Mouse (Mus musculus): ENCODE measurements around the gene Pold4.

The Pold4 gene

GRCm38 (mm10) chr19:4280425-4280824 lies 48.7 kb downstream of the Pold4 start:
- DNase-seq: no peak

- DNase-seq: peak; percentile 93
These were observed 51.3 kb downstream of the Pold4 start, which contains the start of gene Ankrd13d for GRCm38 (mm10) chr19:4282898-4283553. TSS of gene Ankrd13d (minus strand) at chr19:4283137.
